Comparison of ENCODE assay signal across 8 mouse cellular contexts in genomic region chr8:77723534-77724045, GRCm38 (mm10). TPM values are rescaled to one million over a fixed set of nuclear protein-coding genes. Genes with fewer than 3 reads are reported as not detected.
DNase-seq lines count a peak whose midpoint lies in the region; ATAC-seq lines count a peak whose summit lies in the region.

No protein-coding gene starts in this region.

- peak overlapping the region; percentile 72 for H3K4me2 ChIP-seq in heart, embryonic 11.5 days
- peak overlapping the region; percentile 71 for H3K4me2 ChIP-seq in limb, embryonic 11.5 days (ENCODE audit: low read depth, severe bottlenecking)
- peak overlapping the region; percentile 86 for H3K4me2 ChIP-seq in midbrain, embryonic 13.5 days (replicated peaks)

- H3K27me3 ChIP-seq in heart, embryonic 11.5 days (ENCODE audit: control insufficient read depth, insufficient read depth, low read length), result no peaks in the 10 kb centered on the region
- no peaks in the 10 kb centered on the region for H3K27me3 ChIP-seq in limb, embryonic 11.5 days (ENCODE audit: control insufficient read depth, insufficient read depth, low read length)
- no peaks in the 10 kb centered on the region for H3K27me3 ChIP-seq in midbrain, embryonic 13.5 days

- no peaks in the 10 kb centered on the region for H3K9me3 ChIP-seq in heart, embryonic 11.5 days (replicated peaks; ENCODE audit: control insufficient read depth, low read length)
- H3K9me3 ChIP-seq in limb, embryonic 11.5 days (ENCODE audit: control insufficient read depth, low read length), result no peaks in the 10 kb centered on the region
- no peaks in the 10 kb centered on the region for H3K9me3 ChIP-seq in midbrain, embryonic 13.5 days

- peak; percentile 47 for ATAC-seq in heart, embryonic 11.5 days (replicated peaks; ENCODE audit: insufficient number of reproducible peaks, low FRiP score, low TSS enrichment)
- ATAC-seq in limb, embryonic 11.5 days (ENCODE audit: insufficient number of reproducible peaks, low FRiP score, low TSS enrichment, low read depth), result peak; percentile 32; the same call in 1 of the 2 replicates
- ATAC-seq in midbrain, embryonic 13.5 days, result peak; percentile 32; the same call in 1 of the 2 replicates

- peak; percentile 82 for DNase-seq in adrenal gland, adult 2 months
- DNase-seq in adrenal gland, postnatal 25 days, result no peak
- peak; percentile 20 to 40 for DNase-seq in adrenal gland, postnatal 4 days (ENCODE audit: low spot score in 2 of 2)
- DNase-seq in limb, embryonic 11.5 days (ENCODE audit: low spot score), result no peak
- DNase-seq in yolk sac, embryonic 10.5 days (ENCODE audit: low spot score), result no peak
- DNase-seq in urinary bladder, adult 2 months (ENCODE audit: low spot score), result no peak

- peak overlapping the region; percentile 73 for H3K4me3 ChIP-seq in heart, embryonic 11.5 days (ENCODE audit: low read depth, low read length)
- peak overlapping the region; percentile 75 for H3K4me3 ChIP-seq in limb, embryonic 11.5 days (ENCODE audit: low read depth, low read length)
- peak overlapping the region; percentile 48 for H3K4me3 ChIP-seq in midbrain, embryonic 13.5 days (replicated peaks)

- H3K27ac ChIP-seq in heart, embryonic 11.5 days (ENCODE audit: low read depth, low read length), result peak overlapping the region; percentile 99
- H3K27ac ChIP-seq in limb, embryonic 11.5 days (replicated peaks; ENCODE audit: low read depth, low read length), result peak overlapping the region; percentile 94
- H3K27ac ChIP-seq in midbrain, embryonic 13.5 days, result peak overlapping the region; percentile 9; the same call in 1 of the 2 replicates

- peaks cover 3% of the 10 kb centered on the region; the same call in 1 of the 2 replicates for H3K36me3 ChIP-seq in heart, embryonic 11.5 days (ENCODE audit: control insufficient read depth, insufficient read depth, low read length)
- no peaks in the 10 kb centered on the region for H3K36me3 ChIP-seq in limb, embryonic 11.5 days (ENCODE audit: control insufficient read depth, insufficient read depth, low read length)
- H3K36me3 ChIP-seq in midbrain, embryonic 13.5 days, result no peaks in the 10 kb centered on the region

- peak overlapping the region; percentile 92 for H3K9ac ChIP-seq in heart, embryonic 11.5 days (ENCODE audit: low read depth, low read length)
- H3K9ac ChIP-seq in limb, embryonic 11.5 days (ENCODE audit: low read length), result peak overlapping the region; percentile 94
- H3K9ac ChIP-seq in midbrain, embryonic 13.5 days (replicated peaks), result peak overlapping the region; percentile 59

- peaks cover 27% of the 10 kb centered on the region for H3K4me1 ChIP-seq in heart, embryonic 11.5 days (ENCODE audit: control insufficient read depth, insufficient read depth, low read length)
- H3K4me1 ChIP-seq in limb, embryonic 11.5 days (ENCODE audit: control insufficient read depth, insufficient read depth, low read length), result peaks cover 20% of the 10 kb centered on the region
- H3K4me1 ChIP-seq in midbrain, embryonic 13.5 days (replicated peaks), result peaks cover 13% of the 10 kb centered on the region

- WGBS in heart, embryonic 11.5 days (ENCODE audit: insufficient replicate concordance), result under 1% methylated on average over 16 of the region's 16 CpGs
- WGBS in limb, embryonic 11.5 days, result 0% methylated on average over 16 of the region's 16 CpGs
- whole genome bisulfite sequencing in midbrain, embryonic 13.5 days, result under 1% methylated on average over 16 of the region's 16 CpGs

RNA-seq across cellular contexts. Expression of gene Ednra, which starts 0.7 kb away (rescaled TPM):
- total RNA-seq in adrenal gland, adult 2 months (2021), result 10 to 100 TPM; 20.0 to 22.3 TPM
- polyA plus RNA-seq in adrenal gland, adult 2 months (2012; rRNA removed), result 5.8 and 7.3 TPM in 2 replicates
- 21.0 and 24.3 TPM in 2 replicates for total RNA-seq in adrenal gland, postnatal 25 days (2021)
- total RNA-seq in adrenal gland, postnatal 4 days (2021), result 10 to 100 TPM; 34.8 to 38.0 TPM
- polyA plus RNA-seq in heart, embryonic 11.5 days (2014; fragmentation: Nextera tagmentation; extraction: Ambion mirVana), result 47.6 and 48.5 TPM in 2 replicates
- 62.3 and 74.3 TPM in 2 replicates for polyA plus RNA-seq in limb, embryonic 11.5 days (2014; fragmentation: Nextera tagmentation; extraction: Ambion mirVana)
- 4.4 and 6.2 TPM in 2 replicates for polyA plus RNA-seq in midbrain, embryonic 13.5 days (2015; fragmentation: Nextera tagmentation; extraction: Ambion mirVana)
- polyA plus RNA-seq in urinary bladder, adult 2 months (2012; rRNA removed), result 10.1 and 12.0 TPM in 2 replicates

Comparison
In these comparisons a context has a peak if more than half of its experiments do, and no peak if none do; other contexts are left out.
1. DNase-seq: peak in adrenal gland, adult 2 months (single experiment) and adrenal gland, postnatal 4 days (2 of 2); none in adrenal gland, postnatal 25 days (single experiment), limb, embryonic 11.5 days (single experiment), yolk sac, embryonic 10.5 days (single experiment) and urinary bladder, adult 2 months (single experiment).
2. H3K27ac ChIP-seq: peak in every context shown above with its lines; median percentile 99 in heart, embryonic 11.5 days; 94 in limb, embryonic 11.5 days; 9 in midbrain, embryonic 13.5 days.
3. Peak in every context shown above with its lines, with median percentiles within 50 percentile points of each other: ATAC-seq, H3K4me2 ChIP-seq, H3K4me3 ChIP-seq and H3K9ac ChIP-seq.